Mouse (Mus musculus) frontal cortex, adult (tissue): ENCODE measurements around the gene H2-Aa.
"Not testable (repeated sequence)": the region's sequence is repeated elsewhere in the genome, so short reads cannot be mapped to it uniquely, and the experiment has no call there.

Source experiments
- ATAC-seq: cut with Nextera tagmentation; 2 replicates; pipeline ENCODE4 v1.9.2; 2017; ENCODE audit warnings: mild to moderate bottlenecking, moderate library complexity, mixed read lengths; ENCODE audit not compliant: low TSS enrichment

H2-Aa gene

GRCm38 (mm10) chr17:34287648-34288047 is at the start of gene H2-Aa:
Gene H2-Aa (minus strand): TSS chr17:34287823.
- peak; percentile 88 for ATAC-seq

- ATAC-seq: no peak
Observed at GRCm38 (mm10) chr17:34331200-34331599, 43.6 kb upstream of the H2-Aa start.

- no peak for ATAC-seq
Observed at GRCm38 (mm10) chr17:34329807-34330206, 42.2 kb upstream of the H2-Aa start.

- ATAC-seq: no peak
Observed at GRCm38 (mm10) chr17:34326373-34326772, 38.8 kb upstream of the H2-Aa start.

- no peak for ATAC-seq
Observed at GRCm38 (mm10) chr17:34325436-34325835, 37.8 kb upstream of the H2-Aa start, which contains the start of gene H2-Eb2. Gene H2-Eb2 (plus strand): TSS chr17:34325665.

- ATAC-seq: no peak
Observed at GRCm38 (mm10) chr17:34317275-34317674, 29.7 kb upstream of the H2-Aa start.

GRCm38 (mm10) chr17:34316697-34317096 is 29.1 kb upstream of the H2-Aa start:
- ATAC-seq: no peak

- ATAC-seq: no peak
Observed at GRCm38 (mm10) chr17:34315512-34315911, 27.9 kb upstream of the H2-Aa start.

GRCm38 (mm10) chr17:34314286-34314685 is 26.7 kb upstream of the H2-Aa start:
- ATAC-seq: no peak

GRCm38 (mm10) chr17:34313393-34313792 is 25.8 kb upstream of the H2-Aa start:
- peak; percentile 76 for ATAC-seq

- no peak for ATAC-seq
Observed at GRCm38 (mm10) chr17:34312185-34312584, 24.6 kb upstream of the H2-Aa start.

GRCm38 (mm10) chr17:34310526-34310925 is 22.9 kb upstream of the H2-Aa start:
- not testable (repeated sequence) for ATAC-seq

GRCm38 (mm10) chr17:34309683-34310385 is 22.2 kb upstream of the H2-Aa start:
- ATAC-seq: peak; percentile 90

GRCm38 (mm10) chr17:34309225-34309624 is 21.6 kb upstream of the H2-Aa start:
- ATAC-seq: no peak

GRCm38 (mm10) chr17:34308161-34308560 is 20.5 kb upstream of the H2-Aa start:
- no peak for ATAC-seq

- ATAC-seq: no peak
Observed at GRCm38 (mm10) chr17:34307216-34307615, 19.6 kb upstream of the H2-Aa start.

- ATAC-seq: no peak
Observed at GRCm38 (mm10) chr17:34306407-34306806, 18.8 kb upstream of the H2-Aa start.

GRCm38 (mm10) chr17:34305380-34306030 is 17.9 kb upstream of the H2-Aa start, which contains the start of gene H2-Eb1:
Gene H2-Eb1 (plus strand): TSS chr17:34305867.
- ATAC-seq: peak; percentile 95

- ATAC-seq: peak; percentile 91
Observed at GRCm38 (mm10) chr17:34304751-34305150, 17.1 kb upstream of the H2-Aa start.

GRCm38 (mm10) chr17:34303789-34304188 is 16.2 kb upstream of the H2-Aa start:
- ATAC-seq: no peak

- ATAC-seq: no peak
Observed at GRCm38 (mm10) chr17:34301670-34302190, 14.1 kb upstream of the H2-Aa start.

- no peak for ATAC-seq
Observed at GRCm38 (mm10) chr17:34300691-34301566, 13.3 kb upstream of the H2-Aa start.
